Mouse (Mus musculus): ENCODE results near the gene Cnn1. TPM values are rescaled to one million over a fixed set of nuclear protein-coding genes. Genes with fewer than 3 reads are reported as not detected.

The Cnn1 gene
- polyA plus RNA-seq, 1 experiment from 2014 or later = 1,082 TPM

DNA sequence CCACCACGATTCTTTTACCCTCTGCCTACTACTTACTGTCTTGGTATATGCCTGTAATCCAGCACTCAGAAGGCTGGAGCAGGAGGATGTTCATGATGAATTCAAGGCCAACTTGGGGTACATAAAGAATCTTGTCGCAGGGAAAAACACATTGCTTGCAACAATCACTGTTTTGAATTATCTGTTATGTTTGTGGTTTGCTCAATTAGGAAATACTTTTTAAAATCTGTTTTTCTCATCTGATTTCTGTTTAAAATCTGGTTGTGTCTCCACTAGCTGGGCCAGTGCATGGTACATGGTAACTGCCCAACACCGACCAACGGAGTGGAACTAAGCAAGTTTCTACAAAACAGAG lies 14.4 kb upstream of the Cnn1 start:
- H3K36me3 ChIP-seq (ENCODE audit: control insufficient read depth, insufficient read depth, low read length) = no peaks in the 10 kb centered on the region
- peak overlapping the region; percentile 74 for H3K4me2 ChIP-seq (replicated peaks; ENCODE audit: low read depth)
- no peaks in the 10 kb centered on the region for H3K27me3 ChIP-seq (ENCODE audit: control insufficient read depth, insufficient read depth, low read length)
- H3K27ac ChIP-seq (replicated peaks) = peak overlapping the region; percentile 93; the same call in 1 of the 2 replicates
- peak overlapping the region; percentile 69 for H3K4me3 ChIP-seq (ENCODE audit: low read depth, low read length)
- no peak for ATAC-seq (ENCODE audit: low FRiP score, low TSS enrichment)
- H3K9ac ChIP-seq (ENCODE audit: low read length) = peak overlapping the region; percentile 77
- TF ChIP-seq EP300 (optimal IDR thresholded peaks at IDR 0.05) (no peak), CTCF (IDR thresholded peaks at IDR 0.05; ENCODE audit: low read depth) (no peak)
- H3K9me3 ChIP-seq (ENCODE audit: control insufficient read depth, low read length) = no peaks in the 10 kb centered on the region
- H3K4me1 ChIP-seq (replicated peaks; ENCODE audit: control insufficient read depth, insufficient read depth) = no peaks in the 10 kb centered on the region
- WGBS = 26% methylated on average over 4 of the region's 4 CpGs
- no peak for DNase-seq (ENCODE audit: low spot score)

DNA sequence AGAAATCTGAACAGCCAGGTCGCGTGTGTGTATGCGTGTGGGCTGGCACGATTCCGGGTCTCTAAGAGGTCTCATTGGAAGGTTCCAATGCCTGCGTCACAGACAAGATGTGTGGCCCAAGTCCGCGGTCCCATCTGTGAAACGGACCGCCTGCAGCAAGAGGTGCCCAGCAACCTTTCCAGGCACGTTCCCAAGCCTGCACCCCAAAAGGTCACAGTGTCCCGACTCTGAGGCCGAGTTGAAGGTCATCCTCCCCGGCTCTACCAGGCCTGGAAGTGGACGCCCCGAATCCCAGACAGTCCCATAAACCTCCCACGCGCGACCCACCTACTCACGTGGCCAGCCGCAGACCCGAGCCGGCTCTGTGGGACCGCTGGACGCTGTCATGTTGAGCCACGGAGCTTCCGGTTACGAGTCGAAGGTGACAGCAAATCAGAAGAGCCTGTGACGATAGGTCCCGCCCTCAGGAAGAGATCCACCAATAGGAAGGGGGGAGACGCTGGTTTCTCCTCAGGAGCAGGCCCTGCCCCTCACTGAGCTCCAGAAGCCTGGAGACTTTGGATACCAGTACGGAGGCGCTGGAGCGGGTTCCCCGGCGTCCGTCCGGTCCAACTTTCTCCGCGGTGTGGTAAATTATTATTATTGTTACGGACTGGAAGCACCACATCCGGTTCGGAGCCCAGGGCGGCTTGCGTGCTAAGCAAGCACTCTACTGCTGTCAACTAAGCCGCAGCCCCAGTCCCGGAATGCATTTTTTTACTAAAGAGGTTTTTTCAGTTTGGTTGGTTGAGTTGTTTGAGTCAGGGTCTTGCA lies 13.8 kb upstream of the Cnn1 start, which contains the start of gene Ecsit:
TSS of gene Ecsit (minus strand) at position 417 of the 813 bp plus-strand sequence.
- Histone ChIP-seq H3K4me1 (replicated peaks; ENCODE audit: control insufficient read depth, insufficient read depth) (no peaks in the 10 kb centered on the region), H3K4me2 (replicated peaks; ENCODE audit: low read depth) (peak within 1 kb of the TSS; percentile 74), H3K9me3 (ENCODE audit: control insufficient read depth, low read length) (no peaks in the 10 kb centered on the region), H3K27me3 (ENCODE audit: control insufficient read depth, insufficient read depth, low read length) (no peaks in the 10 kb centered on the region), H3K36me3 (ENCODE audit: control insufficient read depth, insufficient read depth, low read length) (no peaks in the 10 kb centered on the region), H3K27ac (replicated peaks) (peak within 1 kb of the TSS; percentile 93), H3K9ac (ENCODE audit: low read length) (peak within 1 kb of the TSS; percentile 77), H3K4me3 (ENCODE audit: low read depth, low read length) (peak within 1 kb of the TSS; percentile 69)
- peak; percentile 93 for DNase-seq (ENCODE audit: low spot score)
- peak; percentile 99 for ATAC-seq (ENCODE audit: low FRiP score, low TSS enrichment)
- TF ChIP-seq EP300 (optimal IDR thresholded peaks at IDR 0.05) = no peak
- 0 out of 2 replicates have a peak, but pooled peaks have one; percentile 1 for TF ChIP-seq CTCF (IDR thresholded peaks at IDR 0.05; ENCODE audit: low read depth)
- under 1% methylated on average over 48 of the region's 48 CpGs for WGBS

DNA sequence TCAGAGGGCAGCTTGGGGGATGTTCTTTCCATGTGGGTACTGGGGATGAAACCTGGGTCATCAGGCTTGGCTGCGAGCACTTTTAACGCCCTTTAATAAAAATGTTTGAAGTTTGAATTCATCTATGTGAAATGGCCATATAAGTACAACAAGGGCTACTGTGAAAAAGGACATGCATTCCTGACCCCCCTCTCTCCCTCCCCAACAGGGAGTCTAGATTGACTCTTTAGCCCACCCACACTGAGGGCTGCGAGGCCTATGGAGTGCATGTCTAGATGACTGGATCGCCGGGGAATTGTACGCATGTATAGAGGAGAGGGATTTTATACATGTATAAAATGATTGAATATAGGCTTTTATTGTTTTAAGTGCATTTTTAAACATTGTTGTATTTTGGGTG lies 13.0 kb upstream of the Cnn1 start:
- Histone ChIP-seq H3K36me3 (ENCODE audit: control insufficient read depth, insufficient read depth, low read length) (no peaks in the 10 kb centered on the region), H3K27ac (replicated peaks) (peak overlapping the region; percentile 93), H3K4me3 (ENCODE audit: low read depth, low read length) (peak overlapping the region; percentile 69), H3K4me1 (replicated peaks; ENCODE audit: control insufficient read depth, insufficient read depth) (no peaks in the 10 kb centered on the region), H3K9ac (ENCODE audit: low read length) (peak overlapping the region; percentile 70), H3K27me3 (ENCODE audit: control insufficient read depth, insufficient read depth, low read length) (no peaks in the 10 kb centered on the region), H3K9me3 (ENCODE audit: control insufficient read depth, low read length) (no peaks in the 10 kb centered on the region), H3K4me2 (replicated peaks; ENCODE audit: low read depth) (peak overlapping the region; percentile 74)
- WGBS = 43% methylated on average over 6 of the region's 6 CpGs
- DNase-seq (ENCODE audit: low spot score) = no peak
- ATAC-seq (ENCODE audit: low FRiP score, low TSS enrichment) = peak; percentile 25; the same call in 1 of the 2 replicates
- TF ChIP-seq CTCF (IDR thresholded peaks at IDR 0.05; ENCODE audit: low read depth) (no peak), EP300 (optimal IDR thresholded peaks at IDR 0.05) (peak; percentile 35)

GRCm38 (mm10) chr9:22087034-22087618 lies 11.9 kb upstream of the Cnn1 start:
- no peak for DNase-seq (ENCODE audit: low spot score)
- Histone ChIP-seq H3K4me1 (replicated peaks; ENCODE audit: control insufficient read depth, insufficient read depth) (no peaks in the 10 kb centered on the region), H3K4me3 (ENCODE audit: low read depth, low read length) (no peak overlapping the region), H3K36me3 (ENCODE audit: control insufficient read depth, insufficient read depth, low read length) (no peaks in the 10 kb centered on the region), H3K9ac (ENCODE audit: low read length) (no peak overlapping the region), H3K9me3 (ENCODE audit: control insufficient read depth, low read length) (no peaks in the 10 kb centered on the region), H3K27me3 (ENCODE audit: control insufficient read depth, insufficient read depth, low read length) (no peaks in the 10 kb centered on the region), H3K27ac (replicated peaks) (no peak overlapping the region), H3K4me2 (replicated peaks; ENCODE audit: low read depth) (no peak overlapping the region)
- ATAC-seq (ENCODE audit: low FRiP score, low TSS enrichment) = no peak
- WGBS = 88% methylated on average over 2 of the region's 2 CpGs
- TF ChIP-seq EP300 (optimal IDR thresholded peaks at IDR 0.05) (no peak), CTCF (IDR thresholded peaks at IDR 0.05; ENCODE audit: low read depth) (no peak)

DNA sequence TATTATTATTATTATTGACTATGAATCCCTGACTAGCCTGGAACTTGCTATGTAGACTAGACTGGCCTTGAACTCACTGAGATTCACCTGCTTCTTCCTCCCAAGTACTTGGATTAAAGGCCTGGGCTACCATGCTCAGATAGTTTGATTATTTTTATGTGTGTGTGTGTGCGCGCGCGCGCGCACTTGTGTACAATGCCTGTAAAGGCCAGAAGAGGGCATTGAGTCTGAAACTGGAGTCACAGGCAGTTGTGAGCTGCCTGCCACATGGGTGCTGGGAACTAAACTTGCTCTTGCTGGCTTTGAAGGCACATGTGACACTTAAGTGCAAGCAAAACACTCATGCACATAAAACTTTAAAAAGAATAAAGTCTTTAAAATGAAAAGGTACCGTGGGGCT lies 9.7 kb upstream of the Cnn1 start:
- H3K4me2 ChIP-seq (replicated peaks; ENCODE audit: low read depth) = no peak overlapping the region
- DNase-seq (ENCODE audit: low spot score) = no peak
- no peaks in the 10 kb centered on the region for H3K27me3 ChIP-seq (ENCODE audit: control insufficient read depth, insufficient read depth, low read length)
- ATAC-seq (ENCODE audit: low FRiP score, low TSS enrichment) = no peak
- no peak overlapping the region for H3K27ac ChIP-seq (replicated peaks)
- H3K9ac ChIP-seq (ENCODE audit: low read length) = no peak overlapping the region
- no peaks in the 10 kb centered on the region for H3K9me3 ChIP-seq (ENCODE audit: control insufficient read depth, low read length)
- no peak for TF ChIP-seq EP300 (optimal IDR thresholded peaks at IDR 0.05)
- no peak for TF ChIP-seq CTCF (IDR thresholded peaks at IDR 0.05; ENCODE audit: low read depth)
- no peaks in the 10 kb centered on the region for H3K4me1 ChIP-seq (replicated peaks; ENCODE audit: control insufficient read depth, insufficient read depth)
- WGBS = 97% methylated on average over 7 of the region's 7 CpGs
- no peak overlapping the region for H3K4me3 ChIP-seq (ENCODE audit: low read depth, low read length)
- H3K36me3 ChIP-seq (ENCODE audit: control insufficient read depth, insufficient read depth, low read length) = no peaks in the 10 kb centered on the region

- WGBS = 70% methylated on average over 7 of the region's 7 CpGs
- H3K27ac ChIP-seq (replicated peaks) = no peak overlapping the region
- H3K9ac ChIP-seq (ENCODE audit: low read length) = no peak overlapping the region
- no peak overlapping the region for H3K4me3 ChIP-seq (ENCODE audit: low read depth, low read length)
- DNase-seq (ENCODE audit: low spot score) (no peak), ATAC-seq (ENCODE audit: low FRiP score, low TSS enrichment) (no peak)
- no peak for TF ChIP-seq CTCF (IDR thresholded peaks at IDR 0.05; ENCODE audit: low read depth)
- H3K9me3 ChIP-seq (ENCODE audit: control insufficient read depth, low read length) = no peaks in the 10 kb centered on the region
- H3K36me3 ChIP-seq (ENCODE audit: control insufficient read depth, insufficient read depth, low read length) = no peaks in the 10 kb centered on the region
- no peaks in the 10 kb centered on the region for H3K4me1 ChIP-seq (replicated peaks; ENCODE audit: control insufficient read depth, insufficient read depth)
- H3K4me2 ChIP-seq (replicated peaks; ENCODE audit: low read depth) = no peak overlapping the region
- H3K27me3 ChIP-seq (ENCODE audit: control insufficient read depth, insufficient read depth, low read length) = no peaks in the 10 kb centered on the region
These were observed 9.0 kb upstream of the Cnn1 start for GRCm38 (mm10) chr9:22089986-22090385.
